ENCODE assay signal across 17 mouse cellular contexts in the genomic region with DNA sequence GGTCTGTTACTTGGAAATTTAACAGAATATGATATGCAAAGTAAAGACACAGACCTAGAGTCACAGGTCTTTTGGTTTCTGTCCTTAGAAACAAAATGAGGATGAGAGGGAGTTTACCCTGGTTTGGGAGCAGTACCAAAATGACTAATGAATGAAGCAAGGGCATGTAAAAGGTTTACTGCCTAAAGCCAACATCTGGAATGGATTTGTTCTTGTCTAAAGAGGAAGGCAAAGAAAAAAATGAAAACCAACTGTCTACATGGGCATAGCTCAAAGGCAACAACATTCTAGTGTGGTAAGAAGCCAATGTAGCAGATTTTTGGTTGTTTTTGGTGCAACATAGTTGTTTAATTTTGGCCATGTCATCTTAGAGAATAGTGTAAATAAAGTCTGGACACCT.
"Had no signal": no experiment of that assay in that cellular context is flagged by ENCODE, and none has a peak within 500 bp of the region (broad histone marks: within the 10 kb centered on the region; RNA-seq: fewer than 3 reads in every experiment).

No protein-coding gene starts in this region.

- H3K4me3 ChIP-seq: lung, embryonic 15.5 days; megakaryocyte, embryonic 14.5 days; midbrain, embryonic 13.5 days; midbrain, embryonic 15.5 days; neural tube, embryonic 12.5 days; stomach, embryonic 15.5 days had no signal

- ATAC-seq: lung, postnatal 0 days; midbrain, embryonic 13.5 days; midbrain, embryonic 15.5 days had no signal

- H3K9me3 ChIP-seq: lung, embryonic 15.5 days; megakaryocyte, embryonic 14.5 days; midbrain, embryonic 13.5 days; midbrain, embryonic 15.5 days; neural tube, embryonic 12.5 days; stomach, embryonic 15.5 days had no signal

- H3K27ac ChIP-seq: lung, embryonic 15.5 days; macrophage; midbrain, embryonic 13.5 days; midbrain, embryonic 15.5 days; neural tube, embryonic 12.5 days; stomach, embryonic 15.5 days; stomach, postnatal 0 days had no signal

- DNase-seq: lung, adult 2 months; lung, postnatal 14 days; lung, postnatal 36 days; right cerebral cortex, postnatal 14 days; thymus, adult 2 months; thymus, postnatal 25 days; thymus, postnatal 4 days had no signal

- H3K9ac ChIP-seq: lung, embryonic 15.5 days; midbrain, embryonic 13.5 days; midbrain, embryonic 15.5 days; neural tube, embryonic 12.5 days; stomach, embryonic 15.5 days had no signal

- H3K27me3 ChIP-seq: lung, embryonic 15.5 days; midbrain, embryonic 13.5 days; midbrain, embryonic 15.5 days; neural tube, embryonic 12.5 days; stomach, embryonic 15.5 days had no signal

- H3K36me3 ChIP-seq: lung, embryonic 15.5 days; midbrain, embryonic 13.5 days; midbrain, embryonic 15.5 days; neural tube, embryonic 12.5 days; stomach, embryonic 15.5 days had no signal

- H3K4me2 ChIP-seq: lung, embryonic 15.5 days; midbrain, embryonic 11.5 days; midbrain, embryonic 13.5 days; midbrain, embryonic 15.5 days; neural tube, embryonic 12.5 days; stomach, embryonic 15.5 days had no signal

- H3K4me1 ChIP-seq: lung, embryonic 15.5 days; megakaryocyte, embryonic 14.5 days; midbrain, embryonic 13.5 days; midbrain, embryonic 15.5 days; neural tube, embryonic 12.5 days; stomach, embryonic 15.5 days had no signal
